Comparison of ENCODE assay signal across 15 mouse cellular contexts in genomic region chr10:8878824-8879223, GRCm38 (mm10). TPM values are rescaled to one million over a fixed set of nuclear protein-coding genes. Genes with fewer than 3 reads are reported as not detected.
DNase-seq lines count a peak whose midpoint lies in the region; ATAC-seq lines count a peak whose summit lies in the region.
"Had no signal": no experiment of that assay in that cellular context is flagged by ENCODE, and none has a peak within 500 bp of the region (broad histone marks: within the 10 kb centered on the region; RNA-seq: fewer than 3 reads in every experiment).

No protein-coding gene starts in this region.

- intact Hi-C loops in left cerebral cortex, postnatal 14 days (cut with DNase I) = no loop called here

- H3K9me3 ChIP-seq in kidney, embryonic 16.5 days (ENCODE audit: low read length) = no peaks in the 10 kb centered on the region
- no peaks in the 10 kb centered on the region for H3K9me3 ChIP-seq in embryonic facial prominence, embryonic 10.5 days
- H3K9me3 ChIP-seq in limb, embryonic 10.5 days (replicated peaks) = no peaks in the 10 kb centered on the region
- H3K9me3 ChIP-seq in hindbrain, embryonic 13.5 days = no peaks in the 10 kb centered on the region
- H3K9me3 ChIP-seq: forebrain, embryonic 13.5 days; megakaryocyte, embryonic 14.5 days had no signal

- no peak overlapping the region for H3K4me3 ChIP-seq in kidney, embryonic 16.5 days (ENCODE audit: low read length)
- 0 out of 2 replicates have a peak overlapping the region, but pooled peaks have one; percentile 8 for H3K4me3 ChIP-seq in embryonic facial prominence, embryonic 10.5 days
- H3K4me3 ChIP-seq in limb, embryonic 10.5 days = no peak overlapping the region
- H3K4me3 ChIP-seq in hindbrain, embryonic 13.5 days = no peak overlapping the region
- H3K4me3 ChIP-seq: forebrain, embryonic 13.5 days; megakaryocyte, embryonic 14.5 days had no signal

- H3K36me3 ChIP-seq in kidney, embryonic 16.5 days (ENCODE audit: insufficient read depth, low read length) = no peaks in the 10 kb centered on the region
- H3K36me3 ChIP-seq in embryonic facial prominence, embryonic 10.5 days (replicated peaks) = peaks cover 9% of the 10 kb centered on the region; the same call in 1 of the 2 replicates
- peaks cover 27% of the 10 kb centered on the region for H3K36me3 ChIP-seq in limb, embryonic 10.5 days
- H3K36me3 ChIP-seq in hindbrain, embryonic 13.5 days = no peaks in the 10 kb centered on the region

- H3K27ac ChIP-seq in kidney, embryonic 16.5 days (ENCODE audit: low read length) = no peak overlapping the region
- peak overlapping the region; percentile 30; the same call in 1 of the 2 replicates for H3K27ac ChIP-seq in embryonic facial prominence, embryonic 10.5 days (replicated peaks)
- peak overlapping the region; percentile 64 for H3K27ac ChIP-seq in limb, embryonic 10.5 days
- no peak overlapping the region for H3K27ac ChIP-seq in hindbrain, embryonic 13.5 days
- H3K27ac ChIP-seq: forebrain, embryonic 13.5 days had no signal

- no peaks in the 10 kb centered on the region for H3K27me3 ChIP-seq in kidney, embryonic 16.5 days (ENCODE audit: insufficient read depth, low read length)
- no peaks in the 10 kb centered on the region for H3K27me3 ChIP-seq in embryonic facial prominence, embryonic 10.5 days (replicated peaks; ENCODE audit: low read depth, poor library complexity, severe bottlenecking)
- H3K27me3 ChIP-seq in limb, embryonic 10.5 days (ENCODE audit: low read depth, poor library complexity, severe bottlenecking) = no peaks in the 10 kb centered on the region
- H3K27me3 ChIP-seq in hindbrain, embryonic 13.5 days = no peaks in the 10 kb centered on the region

- 0 out of 2 replicates have a peak, but pooled peaks have one; percentile 12 for ATAC-seq in kidney, embryonic 16.5 days (ENCODE audit: low FRiP score, low TSS enrichment)
- peak; percentile 69 for ATAC-seq in megakaryocyte, adult 5-6 weeks (ENCODE audit: poor library complexity, severe bottlenecking)
- no peak for ATAC-seq in hindbrain, embryonic 13.5 days (ENCODE audit: low FRiP score)
- ATAC-seq: forebrain, embryonic 13.5 days; hindbrain, embryonic 16.5 days had no signal

- peaks cover 19% of the 10 kb centered on the region for H3K4me1 ChIP-seq in kidney, embryonic 16.5 days (ENCODE audit: insufficient read depth, low read length)
- H3K4me1 ChIP-seq in embryonic facial prominence, embryonic 10.5 days = peaks cover 37% of the 10 kb centered on the region
- H3K4me1 ChIP-seq in limb, embryonic 10.5 days = peaks cover 47% of the 10 kb centered on the region
- peaks cover 6% of the 10 kb centered on the region; the same call in 1 of the 2 replicates for H3K4me1 ChIP-seq in hindbrain, embryonic 13.5 days (replicated peaks)

- H3K4me2 ChIP-seq in kidney, embryonic 16.5 days (replicated peaks; ENCODE audit: low read depth, low read length) = 0 out of 2 replicates have a peak overlapping the region, but pooled peaks have one; percentile 10
- no peak overlapping the region for H3K4me2 ChIP-seq in hindbrain, embryonic 13.5 days
- H3K4me2 ChIP-seq: forebrain, embryonic 13.5 days had no signal

- H3K9ac ChIP-seq in kidney, embryonic 16.5 days (replicated peaks; ENCODE audit: low read length) = no peak overlapping the region
- H3K9ac ChIP-seq in hindbrain, embryonic 13.5 days = no peak overlapping the region
- H3K9ac ChIP-seq: forebrain, embryonic 13.5 days had no signal

- 31% methylated on average over 9 of the region's 9 CpGs for WGBS in kidney, embryonic 16.5 days
- 41% methylated on average over 9 of the region's 9 CpGs for WGBS in embryonic facial prominence, embryonic 10.5 days
- WGBS in limb, embryonic 10.5 days = 19% methylated on average over 9 of the region's 9 CpGs
- WGBS in hindbrain, embryonic 13.5 days = 50% methylated on average over 9 of the region's 9 CpGs

- no peak for DNase-seq in kidney, adult 18-20 months
- no peak for DNase-seq in embryonic facial prominence, embryonic 10.5 days (ENCODE audit: low spot score)
- no peak for DNase-seq in limb, embryonic 10.5 days (ENCODE audit: low spot score)
- DNase-seq in left cerebral cortex, postnatal 14 days (ENCODE audit: low spot score in 2 of 2) = no peak
- no peak for DNase-seq in cerebellum, adult 8-10 months
- DNase-seq: cerebellum, adult 18-20 months; gastrocnemius, postnatal 10 days; kidney, postnatal 4 days; thymus, adult 18-20 months had no signal

RNA-seq across cellular contexts. Expression of gene Sash1, which starts 7.0 kb away (rescaled TPM):
- polyA plus RNA-seq in kidney, embryonic 16.5 days (2015; fragmentation: Nextera tagmentation; extraction: Ambion mirVana) = 3.1 and 3.9 TPM in 2 replicates
- polyA plus RNA-seq in embryonic facial prominence, embryonic 10.5 days (2016; fragmentation: Nextera tagmentation; extraction: Ambion mirVana) = 4.1 and 4.2 TPM in 2 replicates
- 4.3 and 4.7 TPM in 2 replicates for polyA plus RNA-seq in limb, embryonic 10.5 days (2016; fragmentation: Nextera tagmentation; extraction: Ambion mirVana)
- 5.6 and 6.3 TPM in 2 replicates for total RNA-seq in megakaryocyte, adult 5-6 weeks (2015)
- 4.1 and 5.3 TPM in 2 replicates for total RNA-seq in megakaryocyte, adult 5-6 weeks (2017)
- total RNA-seq in left cerebral cortex, postnatal 14 days (2021) = 10 to 100 TPM; 60.0 to 64.3 TPM
- 4.3 and 4.4 TPM in 2 replicates for polyA plus RNA-seq in hindbrain, embryonic 13.5 days (2015; fragmentation: Nextera tagmentation; extraction: Ambion mirVana)

Comparison
In these comparisons a context has a peak if more than half of its experiments do, and no peak if none do; other contexts are left out.
1. H3K27ac ChIP-seq: peak in embryonic facial prominence, embryonic 10.5 days (single experiment) and limb, embryonic 10.5 days (single experiment); none in kidney, embryonic 16.5 days (single experiment) and hindbrain, embryonic 13.5 days (single experiment).